Mouse (Mus musculus): ENCODE results near the gene Smc4. TPM values are rescaled to one million over a fixed set of nuclear protein-coding genes. Genes with fewer than 3 reads are reported as not detected.

Smc4 gene
- polyA plus RNA-seq (2014; fragmentation: Illumina TruSeq; extraction: RNeasy Lipid Tissue Mini Kit (QIAGEN cat#74804); ENCODE audit: low read depth, low replicate concordance): 47.3 TPM

GRCm38 (mm10) chr3:69004437-69005337 lies at the start of gene Smc4, which contains the start of gene Ift80:
TSS of gene Smc4 (plus strand) at chr3:69004738.
TSS of gene Ift80 (minus strand) at chr3:69004570.

DNA sequence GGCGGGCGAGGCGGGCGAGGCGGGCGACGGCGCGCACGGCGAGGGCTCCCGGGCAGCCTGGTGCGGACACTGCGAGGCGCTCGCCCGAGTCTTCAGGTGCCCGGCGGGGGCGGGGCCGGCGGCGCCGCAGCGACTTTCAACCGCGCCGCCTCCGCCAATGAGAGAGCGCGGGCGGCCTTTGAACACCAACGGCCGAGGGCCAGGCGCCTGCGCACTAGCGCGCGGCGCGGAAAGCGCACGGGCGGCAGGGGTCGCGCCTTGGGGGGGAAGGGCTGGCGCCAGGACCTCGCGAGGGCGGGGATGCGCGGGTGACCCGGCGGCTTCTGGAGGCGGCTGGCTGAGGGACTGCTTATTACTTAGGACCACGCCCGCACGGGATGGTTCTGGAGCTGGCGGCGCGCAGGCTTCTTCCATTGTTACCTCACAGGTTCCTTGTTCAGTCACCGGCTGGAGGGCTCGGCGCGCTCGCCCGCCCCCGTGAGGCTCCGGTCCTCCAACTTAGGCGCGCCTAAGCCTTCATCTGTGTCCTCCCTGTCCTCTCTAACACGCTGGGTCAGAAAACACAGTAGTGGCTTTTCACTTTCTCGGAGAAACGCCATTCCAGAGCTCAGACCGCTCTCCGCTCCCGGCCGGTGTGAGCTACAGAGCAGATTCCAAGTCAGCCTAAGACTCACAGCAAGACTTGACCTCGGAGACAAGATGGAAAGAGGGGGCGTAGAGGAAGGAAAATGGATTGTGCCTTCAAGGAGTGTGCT lies 40.3 kb downstream of the Smc4 start, which contains the start of gene Trim59:
Trim59 (minus strand) TSS at position 111 of the 755 bp plus-strand sequence.

Other genes with a start within 250 kb of the Smc4 start
- gene 1110032F04Rik, start 135.2 kb upstream of the Smc4 start, polyA plus RNA-seq (2014; fragmentation: Illumina TruSeq; extraction: RNeasy Lipid Tissue Mini Kit (QIAGEN cat#74804); ENCODE audit: low read depth, low replicate concordance): 5.5 TPM
- gene Ift80, start 168 bp upstream of the Smc4 start, polyA plus RNA-seq (2014; fragmentation: Illumina TruSeq; extraction: RNeasy Lipid Tissue Mini Kit (QIAGEN cat#74804); ENCODE audit: low read depth, low replicate concordance): 26.5 TPM
- gene Trim59, start 40.0 kb downstream of the Smc4 start, polyA plus RNA-seq (2014; fragmentation: Illumina TruSeq; extraction: RNeasy Lipid Tissue Mini Kit (QIAGEN cat#74804); ENCODE audit: low read depth, low replicate concordance): 3.6 TPM
- gene Kpna4, start 122.4 kb downstream of the Smc4 start, polyA plus RNA-seq (2014; fragmentation: Illumina TruSeq; extraction: RNeasy Lipid Tissue Mini Kit (QIAGEN cat#74804); ENCODE audit: low read depth, low replicate concordance): 121 TPM
- gene Arl14, start 217.7 kb downstream of the Smc4 start, polyA plus RNA-seq (2014; fragmentation: Illumina TruSeq; extraction: RNeasy Lipid Tissue Mini Kit (QIAGEN cat#74804); ENCODE audit: low read depth, low replicate concordance): not detected

All from kidney, adult 10 weeks (tissue).